ENCODE assay signal across 10 mouse cellular contexts in the genomic region with DNA sequence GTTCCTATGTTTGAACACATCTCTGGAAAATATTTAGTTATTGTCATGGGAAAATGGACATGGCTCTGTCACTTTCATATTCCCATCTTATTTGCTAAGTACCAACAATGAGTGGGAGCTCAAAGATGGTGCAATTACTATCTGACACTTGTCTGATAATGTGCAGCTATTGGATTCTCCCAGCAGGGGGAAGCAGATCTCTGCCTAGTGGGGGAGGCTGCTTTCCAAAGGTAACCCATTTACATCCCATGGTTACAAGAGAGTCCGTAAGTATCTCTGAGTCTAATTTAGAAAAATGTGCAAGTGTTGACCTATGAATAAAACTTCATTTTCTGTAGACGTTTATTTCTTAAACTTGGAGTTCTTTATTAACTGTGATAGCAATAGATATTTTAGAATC.
DNase-seq lines count a peak whose midpoint lies in the region; ATAC-seq and TF ChIP-seq lines count a peak whose summit lies in the region.
"Had no signal": no experiment of that assay in that cellular context is flagged by ENCODE, and none has a peak within 500 bp of the region (broad histone marks: within the 10 kb centered on the region; RNA-seq: fewer than 3 reads in every experiment).

No protein-coding gene starts in this region.

- H3K9me3 ChIP-seq in hindbrain, embryonic 11.5 days (ENCODE audit: control insufficient read depth, low read length) = no peaks in the 10 kb centered on the region
- no peaks in the 10 kb centered on the region for H3K9me3 ChIP-seq in hindbrain, embryonic 16.5 days (ENCODE audit: control insufficient read depth, low read length)
- H3K9me3 ChIP-seq in E14TG2a.4 (ENCODE audit: low read length) = peaks cover 11% of the 10 kb centered on the region
- H3K9me3 ChIP-seq: neural tube, embryonic 13.5 days had no signal

- H3K4me1 ChIP-seq in hindbrain, embryonic 11.5 days (replicated peaks; ENCODE audit: control insufficient read depth, insufficient read depth, low read length) = no peaks in the 10 kb centered on the region
- H3K4me1 ChIP-seq in hindbrain, embryonic 16.5 days (ENCODE audit: control insufficient read depth, insufficient read depth, low read depth, low read length) = no peaks in the 10 kb centered on the region
- H3K4me1 ChIP-seq in E14TG2a.4 (replicated peaks; ENCODE audit: low read depth, low read length) = no peaks in the 10 kb centered on the region
- H3K4me1 ChIP-seq: neural tube, embryonic 13.5 days had no signal

- WGBS in hindbrain, embryonic 11.5 days = 68% methylated on average over 2 of the region's 2 CpGs
- 58% methylated on average over 2 of the region's 2 CpGs for WGBS in hindbrain, embryonic 16.5 days

- no peak overlapping the region for H3K27ac ChIP-seq in hindbrain, embryonic 11.5 days (ENCODE audit: low read depth, low read length)
- no peak overlapping the region for H3K27ac ChIP-seq in hindbrain, embryonic 16.5 days (ENCODE audit: low read depth, low read length)
- H3K27ac ChIP-seq: neural tube, embryonic 13.5 days had no signal

- 0 out of 2 replicates have a peak, but pooled peaks have one; percentile 38 for ATAC-seq in hindbrain, embryonic 11.5 days (ENCODE audit: low FRiP score)
- no peak for ATAC-seq in hindbrain, embryonic 16.5 days

- no peak overlapping the region for H3K4me2 ChIP-seq in hindbrain, embryonic 11.5 days (replicated peaks; ENCODE audit: low read depth, low read length)
- no peak overlapping the region for H3K4me2 ChIP-seq in hindbrain, embryonic 16.5 days (ENCODE audit: low read length)
- H3K4me2 ChIP-seq: neural tube, embryonic 13.5 days had no signal

- peak; percentile 45 for TF ChIP-seq CTCF in E14TG2a.4 (conservative IDR thresholded peaks at IDR 0.05; ENCODE audit: low read length)

- no peaks in the 10 kb centered on the region for H3K36me3 ChIP-seq in hindbrain, embryonic 11.5 days (ENCODE audit: control insufficient read depth, insufficient read depth, low read length)
- no peaks in the 10 kb centered on the region for H3K36me3 ChIP-seq in hindbrain, embryonic 16.5 days (ENCODE audit: control insufficient read depth, insufficient read depth, low read length)
- H3K36me3 ChIP-seq in E14TG2a.4 (ENCODE audit: insufficient read depth, low read length) = no peaks in the 10 kb centered on the region
- H3K36me3 ChIP-seq: neural tube, embryonic 13.5 days had no signal

- no peak overlapping the region for H3K9ac ChIP-seq in hindbrain, embryonic 11.5 days (ENCODE audit: low read depth, low read length)
- no peak overlapping the region for H3K9ac ChIP-seq in hindbrain, embryonic 16.5 days (ENCODE audit: low read depth, low read length)
- H3K9ac ChIP-seq: neural tube, embryonic 13.5 days had no signal

- H3K27me3 ChIP-seq in hindbrain, embryonic 11.5 days (ENCODE audit: control insufficient read depth, insufficient read depth, low read length) = no peaks in the 10 kb centered on the region
- H3K27me3 ChIP-seq in hindbrain, embryonic 16.5 days (replicated peaks; ENCODE audit: control insufficient read depth, insufficient read depth, low read length) = no peaks in the 10 kb centered on the region
- no peaks in the 10 kb centered on the region for H3K27me3 ChIP-seq in E14TG2a.4 (ENCODE audit: insufficient read depth, low read length)
- H3K27me3 ChIP-seq: neural tube, embryonic 13.5 days had no signal

- DNase-seq in hindbrain, embryonic 11.5 days (ENCODE audit: low spot score) = peak; percentile 27
- DNase-seq in adrenal gland, adult 8-10 months = peak; percentile 3
- DNase-seq in kidney, postnatal 36 days = peak; percentile 12 to 36
- DNase-seq in cerebellum, adult 18-20 months = no peak
- DNase-seq in layer of hippocampus, postnatal 25 days (ENCODE audit: extremely low spot score in 1 of 2, low spot score in 1 of 2) = no peak
- no peak for DNase-seq in gastrocnemius, postnatal 25 days
- DNase-seq: thymus, postnatal 36 days had no signal

- H3K4me3 ChIP-seq in hindbrain, embryonic 11.5 days (ENCODE audit: low read depth, low read length) = no peak overlapping the region
- H3K4me3 ChIP-seq in hindbrain, embryonic 16.5 days (ENCODE audit: low read length) = no peak overlapping the region
- H3K4me3 ChIP-seq in E14TG2a.4 (replicated peaks; ENCODE audit: low read length) = no peak overlapping the region
- H3K4me3 ChIP-seq: neural tube, embryonic 13.5 days had no signal

Comparison
In these comparisons a context has a peak if more than half of its experiments do, and no peak if none do; other contexts are left out.
1. DNase-seq: peak in hindbrain, embryonic 11.5 days (single experiment), adrenal gland, adult 8-10 months (single experiment) and kidney, postnatal 36 days (2 of 2); none in cerebellum, adult 18-20 months (0 of 2), layer of hippocampus, postnatal 25 days (0 of 2) and gastrocnemius, postnatal 25 days (single experiment).